In the genomic region with DNA sequence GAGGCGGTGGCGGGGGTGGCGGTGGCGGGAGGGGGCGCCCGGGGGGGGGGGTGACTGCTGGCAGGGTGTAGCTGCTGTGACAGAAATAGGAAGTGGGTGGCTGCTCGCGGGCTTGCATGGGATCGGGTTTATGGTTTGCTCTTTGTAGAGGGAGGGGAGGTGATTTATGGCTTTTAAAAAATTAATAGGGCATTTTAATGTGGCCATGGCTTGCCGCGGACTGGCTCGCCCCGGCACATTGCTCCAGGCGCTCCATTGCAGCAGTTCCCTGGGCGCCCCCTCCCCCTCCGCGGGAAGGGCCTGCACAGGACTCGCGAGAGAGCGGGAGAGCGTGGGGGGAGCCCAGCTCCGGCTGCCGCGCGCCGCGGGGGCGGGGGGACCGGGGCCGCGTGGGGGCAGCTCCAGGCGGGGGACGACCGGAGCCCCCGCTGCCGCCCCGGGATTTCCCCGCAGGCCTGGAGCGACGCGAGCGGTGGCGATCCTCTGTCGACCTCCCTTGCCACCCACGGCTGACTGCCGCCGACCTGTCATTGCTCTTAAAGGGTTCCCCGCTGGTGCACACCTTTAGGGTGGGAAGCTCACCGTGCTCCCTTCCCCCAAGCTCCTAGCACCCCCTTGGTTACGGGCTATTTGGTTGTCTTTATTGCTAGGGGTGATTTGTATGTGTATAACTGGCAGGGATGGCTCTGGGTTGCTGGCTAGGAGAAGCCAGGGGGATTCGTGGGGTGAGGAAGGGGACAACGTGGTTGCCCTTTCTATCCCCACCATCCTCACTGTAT, we compare ENCODE assay signal across 7 mouse cellular contexts. TPM values are rescaled to one million over a fixed set of nuclear protein-coding genes. Genes with fewer than 3 reads are reported as not detected.
DNase-seq lines count a peak whose midpoint lies in the region; ATAC-seq lines count a peak whose summit lies in the region.

No protein-coding gene starts in this region.

- under 1% methylated on average over 37 of the region's 52 CpGs for WGBS in intestine, embryonic 16.5 days
- WGBS in midbrain, embryonic 11.5 days: 1% methylated on average over 27 of the region's 52 CpGs

- peak overlapping the region; percentile 90 for H3K9ac ChIP-seq in intestine, embryonic 16.5 days (ENCODE audit: low read depth, low read length)
- peak overlapping the region; percentile 88 for H3K9ac ChIP-seq in midbrain, embryonic 11.5 days (ENCODE audit: low read length)

- H3K27ac ChIP-seq in intestine, embryonic 16.5 days (ENCODE audit: low read length): peak overlapping the region; percentile 96
- H3K27ac ChIP-seq in midbrain, embryonic 11.5 days (ENCODE audit: low read depth, low read length): peak overlapping the region; percentile 92

- no peaks in the 10 kb centered on the region for H3K36me3 ChIP-seq in intestine, embryonic 16.5 days (ENCODE audit: control insufficient read depth, insufficient read depth, low read length)
- H3K36me3 ChIP-seq in midbrain, embryonic 11.5 days (ENCODE audit: control insufficient read depth, insufficient read depth, low read length): no peaks in the 10 kb centered on the region

- peaks cover 13% of the 10 kb centered on the region for H3K4me1 ChIP-seq in intestine, embryonic 16.5 days (ENCODE audit: control insufficient read depth, insufficient read depth, low read length)
- peaks cover 6% of the 10 kb centered on the region; the same call in 1 of the 2 replicates for H3K4me1 ChIP-seq in midbrain, embryonic 11.5 days (ENCODE audit: control insufficient read depth, insufficient read depth, low read length)

- no peaks in the 10 kb centered on the region for H3K27me3 ChIP-seq in intestine, embryonic 16.5 days (replicated peaks; ENCODE audit: control insufficient read depth, insufficient read depth, low read length)
- H3K27me3 ChIP-seq in midbrain, embryonic 11.5 days (ENCODE audit: control insufficient read depth, insufficient read depth, low read length): no peaks in the 10 kb centered on the region

- intact Hi-C loops in left cerebral cortex, postnatal 4 days (cut with DNase I): loop anchor here (5.0 to 10.0 kb wide), 3 partner anchors 166 to 784 kb away; no protein-coding TSS in a partner anchor

- H3K4me2 ChIP-seq in intestine, embryonic 16.5 days (ENCODE audit: low read depth, low read length): peak overlapping the region; percentile 71
- peak overlapping the region; percentile 85 for H3K4me2 ChIP-seq in midbrain, embryonic 11.5 days

- H3K9me3 ChIP-seq in intestine, embryonic 16.5 days (ENCODE audit: control insufficient read depth, low read length): no peaks in the 10 kb centered on the region
- H3K9me3 ChIP-seq in midbrain, embryonic 11.5 days (ENCODE audit: control insufficient read depth, low read length): no peaks in the 10 kb centered on the region

- ATAC-seq in activated CD4-positive, CD25-positive, alpha-beta regulatory T cell, adult 4 months: peak; percentile 13
- ATAC-seq in common myeloid progenitor, adult 5-6 weeks (replicated peaks; ENCODE audit: low read depth, poor library complexity, severe bottlenecking): peak; percentile 28
- ATAC-seq in intestine, embryonic 16.5 days: peak; percentile 17
- ATAC-seq in midbrain, embryonic 11.5 days (ENCODE audit: low FRiP score): peak; percentile 51

- peak; percentile 79 to 86 for DNase-seq in gastrocnemius, postnatal 4 days (ENCODE audit: low spot score in 2 of 2)
- peak; percentile 84 for DNase-seq in left cerebral cortex, postnatal 4 days
- peak; percentile 95 for DNase-seq in midbrain, embryonic 11.5 days (ENCODE audit: low spot score, missing footprints)
- DNase-seq in spleen, adult 12 weeks (ENCODE audit: low spot score): peak; percentile 42

- peak overlapping the region; percentile 94 for H3K4me3 ChIP-seq in intestine, embryonic 16.5 days (ENCODE audit: low read length)
- peak overlapping the region; percentile 89 for H3K4me3 ChIP-seq in midbrain, embryonic 11.5 days (ENCODE audit: low read depth, low read length)

RNA-seq across cellular contexts. Expression of gene Ppp3ca, which starts 1.4 kb away (rescaled TPM):
- polyA plus RNA-seq in activated CD4-positive, CD25-positive, alpha-beta regulatory T cell, adult 4 months (2017; shearing (Covaris generic)): 10 to 100 TPM; 13.5 to 21.0 TPM
- total RNA-seq in common myeloid progenitor, adult 5-6 weeks (2017): 35.6 and 45.0 TPM in 2 replicates
- 100 to 1,000 TPM; 114 to 125 TPM for total RNA-seq in gastrocnemius, postnatal 4 days (2021)
- polyA plus RNA-seq in intestine, embryonic 16.5 days (2015; fragmentation: Nextera tagmentation; extraction: Ambion mirVana): 33.6 and 35.0 TPM in 2 replicates
- 100 to 1,000 TPM; 316 to 328 TPM for total RNA-seq in left cerebral cortex, postnatal 4 days (2021)
- polyA plus RNA-seq in midbrain, embryonic 11.5 days (2014; fragmentation: Nextera tagmentation; extraction: Ambion mirVana): 57.8 and 61.1 TPM in 2 replicates

Comparison
In these comparisons a context has a peak if more than half of its experiments do, and no peak if none do; other contexts are left out.
1. Peak in every context shown above with its lines: DNase-seq, ATAC-seq, H3K4me3 ChIP-seq and H3K27ac ChIP-seq.
2. DNase-seq: peak in every context shown above with its lines; median percentile 95 in midbrain, embryonic 11.5 days; 84 in left cerebral cortex, postnatal 4 days; 82 in gastrocnemius, postnatal 4 days; 42 in spleen, adult 12 weeks.